Mouse (Mus musculus): ENCODE data around the gene Scd3. TPM values are rescaled to one million over a fixed set of nuclear protein-coding genes. Genes with fewer than 3 reads are reported as not detected.
"Not testable (repeated sequence)": the region's sequence is repeated elsewhere in the genome, so short reads cannot be mapped to it uniquely, and the experiment has no call there.

Gene Scd3
- total and polyA plus RNA-seq, 3 experiments, result 0.27 to 3.8 TPM; not detected in 1

GRCm38 (mm10) chr19:44238906-44239305 lies 35.8 kb downstream of the Scd3 start:
- H3K4me1 ChIP-seq (ENCODE audit: insufficient read depth, low read depth, low read length), result peaks cover 16% of the 10 kb centered on the region
- no peak for ATAC-seq (ENCODE audit: extremely low read depth, insufficient number of reproducible peaks, low FRiP score, poor library complexity, severe bottlenecking)
- no peak overlapping the region for H3K4me3 ChIP-seq (ENCODE audit: low read depth, low read length)
- peaks cover 40% of the 10 kb centered on the region for H3K27me3 ChIP-seq (ENCODE audit: insufficient read depth, low read length)
- no peak for DNase-seq (ENCODE audit: low spot score)
- no peaks in the 10 kb centered on the region for H3K9me3 ChIP-seq (replicated peaks)
- H3K36me3 ChIP-seq (replicated peaks), result no peaks in the 10 kb centered on the region
- TF ChIP-seq CTCF (IDR thresholded peaks at IDR 0.05; ENCODE audit: low read depth, low read length), result no peak
- no peak for TF ChIP-seq GATA1 (IDR thresholded peaks at IDR 0.05; ENCODE audit: borderline replicate concordance, low read length)
- no peak for TF ChIP-seq TAL1 (conservative IDR thresholded peaks at IDR 0.05; ENCODE audit: low read depth, low read length)
- TF ChIP-seq GATA2 (IDR thresholded peaks at IDR 0.05; ENCODE audit: borderline replicate concordance, low read depth, low read length), result no peak
- no peak for TF ChIP-seq POLR2AphosphoS5 (IDR thresholded peaks at IDR 0.05; ENCODE audit: insufficient replicate concordance, low read depth, low read length)

DNA sequence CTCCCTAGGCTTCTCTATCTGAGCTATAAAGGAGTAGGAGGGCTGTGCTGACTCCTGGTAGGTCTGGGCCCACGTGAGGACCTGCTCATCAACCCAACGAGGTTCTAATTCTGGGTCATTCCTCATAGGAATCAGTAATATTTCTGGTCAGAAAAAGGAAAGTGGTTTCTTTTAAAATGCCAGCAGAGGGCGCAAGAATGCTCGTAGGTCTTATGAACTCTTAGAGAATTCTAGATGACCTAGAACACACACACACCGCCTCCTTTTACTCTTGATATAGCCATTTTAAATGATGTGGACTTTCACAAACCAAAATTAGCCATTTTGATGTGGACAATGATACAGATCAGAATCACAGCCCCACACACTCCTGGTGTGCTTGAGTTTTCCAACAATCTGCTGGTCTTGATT lies 42.7 kb downstream of the Scd3 start:
- ATAC-seq (ENCODE audit: extremely low read depth, insufficient number of reproducible peaks, low FRiP score, poor library complexity, severe bottlenecking), result no peak
- Histone ChIP-seq H3K4me3 (ENCODE audit: low read depth, low read length) (no peak overlapping the region), H3K36me3 (replicated peaks) (no peaks in the 10 kb centered on the region), H3K27me3 (ENCODE audit: insufficient read depth, low read length) (peaks cover 5% of the 10 kb centered on the region; the same call in 1 of the 2 replicates), H3K9me3 (replicated peaks) (no peaks in the 10 kb centered on the region), H3K4me1 (ENCODE audit: insufficient read depth, low read depth, low read length) (peaks cover 51% of the 10 kb centered on the region)
- peak; percentile 41 for DNase-seq (ENCODE audit: low spot score)
- TF ChIP-seq GATA1 (IDR thresholded peaks at IDR 0.05; ENCODE audit: borderline replicate concordance, low read length) (no peak), GATA2 (IDR thresholded peaks at IDR 0.05; ENCODE audit: borderline replicate concordance, low read depth, low read length) (no peak), CTCF (IDR thresholded peaks at IDR 0.05; ENCODE audit: low read depth, low read length) (no peak), POLR2AphosphoS5 (IDR thresholded peaks at IDR 0.05; ENCODE audit: insufficient replicate concordance, low read depth, low read length) (no peak)

- Histone ChIP-seq H3K4me1 (ENCODE audit: insufficient read depth, low read depth, low read length) (peaks cover 53% of the 10 kb centered on the region), H3K36me3 (replicated peaks) (no peaks in the 10 kb centered on the region), H3K27me3 (ENCODE audit: insufficient read depth, low read length) (peaks cover 5% of the 10 kb centered on the region; the same call in 1 of the 2 replicates), H3K4me3 (ENCODE audit: low read depth, low read length) (peak overlapping the region; percentile 55; the same call in 1 of the 2 replicates), H3K9me3 (replicated peaks) (no peaks in the 10 kb centered on the region)
- TF ChIP-seq GATA1 (IDR thresholded peaks at IDR 0.05; ENCODE audit: borderline replicate concordance, low read length) (no peak), GATA2 (IDR thresholded peaks at IDR 0.05; ENCODE audit: borderline replicate concordance, low read depth, low read length) (no peak), POLR2AphosphoS5 (IDR thresholded peaks at IDR 0.05; ENCODE audit: insufficient replicate concordance, low read depth, low read length) (no peak), TAL1 (conservative IDR thresholded peaks at IDR 0.05; ENCODE audit: low read depth, low read length) (no peak)
- ATAC-seq (ENCODE audit: extremely low read depth, insufficient number of reproducible peaks, low FRiP score, poor library complexity, severe bottlenecking) (no peak), DNase-seq (ENCODE audit: low spot score) (no peak)
These were observed 43.4 kb downstream of the Scd3 start for GRCm38 (mm10) chr19:44246341-44246911.

GRCm38 (mm10) chr19:44247281-44248080 lies 44.4 kb downstream of the Scd3 start:
- DNase-seq (ENCODE audit: low spot score) (no peak), ATAC-seq (ENCODE audit: extremely low read depth, insufficient number of reproducible peaks, low FRiP score, poor library complexity, severe bottlenecking) (no peak)
- H3K27me3 ChIP-seq (ENCODE audit: insufficient read depth, low read length), result peaks cover 3% of the 10 kb centered on the region; the same call in 1 of the 2 replicates
- peaks cover 63% of the 10 kb centered on the region for H3K4me1 ChIP-seq (ENCODE audit: insufficient read depth, low read depth, low read length)
- H3K4me3 ChIP-seq (ENCODE audit: low read depth, low read length), result peak overlapping the region; percentile 68
- no peaks in the 10 kb centered on the region for H3K9me3 ChIP-seq (replicated peaks)
- H3K36me3 ChIP-seq (replicated peaks), result no peaks in the 10 kb centered on the region
- TF ChIP-seq CTCF (IDR thresholded peaks at IDR 0.05; ENCODE audit: low read depth, low read length), result no peak

- Histone ChIP-seq H3K27me3 (ENCODE audit: insufficient read depth, low read length) (no peaks in the 10 kb centered on the region), H3K36me3 (replicated peaks) (no peaks in the 10 kb centered on the region), H3K4me1 (ENCODE audit: insufficient read depth, low read depth, low read length) (peaks cover 68% of the 10 kb centered on the region), H3K4me3 (ENCODE audit: low read depth, low read length) (peak overlapping the region; percentile 68), H3K9me3 (replicated peaks) (no peaks in the 10 kb centered on the region)
- DNase-seq (ENCODE audit: low spot score), result peak; percentile 90
- TF ChIP-seq POLR2AphosphoS5 (IDR thresholded peaks at IDR 0.05; ENCODE audit: insufficient replicate concordance, low read depth, low read length), result no peak
- no peak for TF ChIP-seq GATA1 (IDR thresholded peaks at IDR 0.05; ENCODE audit: borderline replicate concordance, low read length)
- TF ChIP-seq GATA2 (IDR thresholded peaks at IDR 0.05; ENCODE audit: borderline replicate concordance, low read depth, low read length), result no peak
- no peak for TF ChIP-seq TAL1 (conservative IDR thresholded peaks at IDR 0.05; ENCODE audit: low read depth, low read length)
- no peak for TF ChIP-seq CTCF (IDR thresholded peaks at IDR 0.05; ENCODE audit: low read depth, low read length)
- ATAC-seq (ENCODE audit: extremely low read depth, insufficient number of reproducible peaks, low FRiP score, poor library complexity, severe bottlenecking), result peak; percentile 96
These were observed 45.2 kb downstream of the Scd3 start for GRCm38 (mm10) chr19:44248081-44248853.

DNA sequence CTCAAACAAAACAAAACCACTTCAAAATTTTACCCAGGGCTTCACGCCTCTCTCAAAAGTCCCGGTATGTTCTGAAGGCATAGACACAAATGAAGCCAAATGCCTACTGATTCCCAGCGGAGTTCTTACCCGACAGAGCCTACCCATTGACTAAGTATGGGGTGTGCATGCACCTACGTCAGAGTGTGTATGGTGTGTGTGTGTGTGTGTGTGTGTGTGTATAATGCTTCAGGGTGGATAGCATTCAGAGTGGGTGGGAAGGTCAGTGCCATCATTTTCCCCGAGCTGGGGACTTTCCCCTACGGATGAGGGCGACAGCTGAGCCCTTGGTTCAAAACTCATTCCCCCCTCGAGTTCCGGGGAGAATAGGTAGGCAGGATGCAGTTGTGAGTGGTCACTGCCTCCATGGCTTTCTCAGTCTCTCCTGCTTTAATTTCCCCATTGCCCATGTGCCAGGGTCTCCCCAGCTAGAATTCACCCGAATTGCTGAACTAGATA lies 45.8 kb downstream of the Scd3 start:
- TF ChIP-seq GATA2 (IDR thresholded peaks at IDR 0.05; ENCODE audit: borderline replicate concordance, low read depth, low read length) (no peak), CTCF (IDR thresholded peaks at IDR 0.05; ENCODE audit: low read depth, low read length) (no peak), POLR2AphosphoS5 (IDR thresholded peaks at IDR 0.05; ENCODE audit: insufficient replicate concordance, low read depth, low read length) (no peak), GATA1 (IDR thresholded peaks at IDR 0.05; ENCODE audit: borderline replicate concordance, low read length) (no peak), TAL1 (conservative IDR thresholded peaks at IDR 0.05; ENCODE audit: low read depth, low read length) (no peak)
- Histone ChIP-seq H3K36me3 (replicated peaks) (no peaks in the 10 kb centered on the region), H3K27me3 (ENCODE audit: insufficient read depth, low read length) (no peaks in the 10 kb centered on the region), H3K9me3 (replicated peaks) (no peaks in the 10 kb centered on the region), H3K4me1 (ENCODE audit: insufficient read depth, low read depth, low read length) (peaks cover 68% of the 10 kb centered on the region), H3K4me3 (ENCODE audit: low read depth, low read length) (peak overlapping the region; percentile 68; the same call in 1 of the 2 replicates)
- DNase-seq (ENCODE audit: low spot score), result no peak
- ATAC-seq (ENCODE audit: extremely low read depth, insufficient number of reproducible peaks, low FRiP score, poor library complexity, severe bottlenecking), result no peak

DNA sequence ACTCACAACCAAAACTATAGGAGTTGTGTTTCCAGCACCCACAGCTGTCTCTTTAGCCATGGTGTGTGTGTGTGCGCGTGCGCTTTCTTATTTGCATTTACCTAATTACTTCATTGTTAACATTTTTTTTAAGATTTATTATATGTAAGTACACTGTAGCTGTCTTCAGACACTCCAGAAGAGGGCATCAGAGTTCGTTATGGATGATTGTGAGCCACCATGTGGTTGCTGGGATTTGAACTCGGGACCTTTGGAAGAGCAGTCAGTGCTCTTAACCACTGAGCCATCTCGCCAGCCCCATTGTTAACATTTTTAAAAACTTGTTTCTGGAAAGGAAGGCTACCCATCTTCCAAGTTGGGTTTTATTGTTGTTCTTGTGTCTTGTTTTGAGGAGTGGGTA lies 48.1 kb downstream of the Scd3 start:
- not testable (repeated sequence) for H3K36me3 ChIP-seq (replicated peaks); H3K9me3 ChIP-seq (replicated peaks); H3K4me3 ChIP-seq (ENCODE audit: low read depth, low read length); H3K27me3 ChIP-seq (ENCODE audit: insufficient read depth, low read length); DNase-seq (ENCODE audit: low spot score); ATAC-seq (ENCODE audit: extremely low read depth, insufficient number of reproducible peaks, low FRiP score, poor library complexity, severe bottlenecking)
- peaks cover 58% of the 10 kb centered on the region for H3K4me1 ChIP-seq (ENCODE audit: insufficient read depth, low read depth, low read length)

All from G1E (cell line).